Mouse (Mus musculus): ENCODE results near the gene Bhlha15.

DNA sequence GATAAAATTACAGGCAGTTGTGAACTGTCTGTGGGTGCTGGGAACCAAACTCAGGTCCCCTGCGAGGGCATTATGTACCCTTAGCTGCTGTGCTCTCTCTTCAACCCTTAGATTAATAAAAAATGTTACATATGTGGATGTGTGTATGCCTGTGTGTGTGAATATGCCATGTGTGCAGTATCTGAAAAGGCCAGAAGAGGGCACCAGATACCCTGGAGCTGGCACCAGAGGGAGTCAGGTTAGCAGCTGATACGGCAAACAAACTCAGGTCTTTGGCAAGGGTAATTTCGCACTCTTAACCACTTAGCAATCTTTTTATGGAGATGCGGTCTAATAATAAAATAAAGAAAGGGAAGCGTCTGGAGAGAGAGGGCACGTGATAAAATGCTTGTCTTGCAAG is 12.3 kb downstream of the Bhlha15 start:
- TF ChIP-seq GATA1 (IDR thresholded peaks at IDR 0.05; ENCODE audit: borderline replicate concordance, low read length) (no peak), FLI1 (IDR thresholded peaks at IDR 0.05; ENCODE audit: low read length) (no peak)

All from megakaryocyte, embryonic 14.5 days (primary cell).